Mouse (Mus musculus) ZHBTc4 (cell line): Measurements from ENCODE around the gene Grb7.

Experiments
- DNase-seq: peaks from one replicate; pipeline ENCODE4 v3.0.0-alpha.2; 2011; ENCODE audit warnings: low read depth, low spot score

Grb7 gene

DNA sequence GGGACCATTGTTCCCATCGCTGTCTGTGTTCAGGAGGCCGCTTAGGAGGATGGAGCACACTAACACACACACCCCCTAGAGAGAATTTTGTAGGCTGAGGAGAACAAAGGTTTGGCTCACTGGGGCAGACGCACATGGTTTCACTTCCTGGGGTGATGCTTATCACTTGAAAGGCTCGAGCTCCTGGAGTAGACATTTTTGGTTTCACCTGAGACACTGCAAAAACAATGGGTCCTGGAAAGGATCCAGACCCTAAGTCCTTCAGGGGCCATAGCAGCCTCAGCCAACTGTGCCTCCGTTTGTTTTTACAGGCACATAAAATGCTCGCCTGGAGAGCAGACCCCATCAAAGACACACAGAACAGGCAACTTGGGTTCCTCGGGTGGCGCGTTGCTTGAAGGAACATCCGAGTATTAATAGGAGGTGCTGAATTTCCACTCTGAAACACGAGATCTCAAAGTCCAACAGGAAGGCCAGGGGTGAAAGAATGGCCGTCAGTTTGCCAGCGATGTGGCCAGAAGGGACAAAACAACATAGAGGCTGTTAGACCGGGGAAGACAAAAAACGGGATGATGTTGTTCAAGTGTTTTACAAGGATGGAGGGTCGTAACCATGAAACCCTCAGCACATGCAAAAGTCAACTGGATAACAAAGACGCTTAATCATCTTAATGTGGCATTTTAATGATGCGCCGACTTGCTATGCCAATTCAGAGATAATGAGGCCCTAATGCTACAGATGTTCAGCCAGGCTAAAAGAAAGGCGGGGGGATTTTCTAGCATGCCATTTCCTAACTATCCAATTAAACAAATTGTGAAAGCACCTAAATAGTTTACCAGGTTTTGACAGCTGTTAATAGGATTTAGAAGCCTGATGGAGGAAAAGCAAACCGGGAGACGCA is 51.4 kb downstream of the Grb7 start:
- DNase-seq, result no peak

DNA sequence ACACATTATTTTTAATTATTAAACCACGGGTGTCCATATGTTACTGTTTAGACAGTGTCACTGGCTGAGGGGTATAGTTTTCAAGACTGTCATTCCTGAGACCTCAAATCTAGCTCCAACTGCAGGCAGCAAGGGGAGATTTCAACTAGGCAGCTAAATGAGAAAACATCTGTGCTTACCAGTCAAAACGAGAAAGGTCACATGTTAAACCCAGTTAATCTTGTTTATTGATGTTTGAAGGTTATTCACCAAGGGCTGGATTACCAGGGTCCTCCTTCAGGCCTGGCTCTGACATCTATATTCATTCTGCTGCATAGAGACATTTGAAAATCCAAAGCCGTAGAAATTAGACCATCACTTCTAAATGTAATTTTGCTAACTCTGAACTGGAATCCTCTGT is 58.7 kb downstream of the Grb7 start:
- no peak for DNase-seq
